Mouse (Mus musculus) embryonic fibroblast, embryonic 13.5 days (primary cell): ENCODE measurements around the gene Nnat.

Source experiments
- CTCF ChIP-seq: IDR thresholded peaks from 2 replicates; pipeline ENCODE4 v1.5.1; 2011; ENCODE audit warnings: mild to moderate bottlenecking, control low read depth, low read length, moderate library complexity, borderline replicate concordance; ENCODE audit not compliant: insufficient read depth
- POLR2A ChIP-seq: IDR thresholded peaks from 2 replicates; pipeline ENCODE4 v1.6.1; 2011; ENCODE audit warnings: low read depth, mild to moderate bottlenecking, control low read depth, low read length, moderate library complexity

DNA sequence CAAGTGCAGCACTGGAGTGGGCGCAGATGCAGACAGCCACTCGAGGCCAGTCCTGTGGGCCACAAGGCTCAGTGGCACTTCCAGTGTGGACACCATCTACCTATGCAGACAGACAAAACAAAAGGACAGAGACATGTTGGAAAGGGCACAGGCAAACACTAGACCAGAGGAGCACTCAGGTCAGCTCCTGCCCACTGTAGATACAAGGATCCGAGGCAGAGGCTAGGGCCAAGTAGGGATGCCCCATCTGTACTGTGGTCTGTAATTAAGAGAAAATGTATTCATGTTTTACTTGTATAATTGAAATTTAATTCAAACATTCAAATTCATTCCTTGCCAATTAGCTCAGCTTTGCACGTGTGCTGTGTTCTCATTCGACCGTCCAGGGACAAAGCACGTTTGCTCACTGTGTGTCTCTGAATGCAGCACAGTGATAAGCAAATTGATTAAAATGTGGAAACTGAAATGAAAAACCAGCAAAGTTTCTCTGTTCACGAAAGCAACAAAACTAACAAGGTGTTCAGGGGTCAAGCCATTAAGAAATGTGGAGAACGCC, 15.5 kb upstream of the Nnat start:
- TF ChIP-seq POLR2A (no peak), CTCF (no peak)
